Mouse (Mus musculus) gastrocnemius, adult 18-20 months (tissue): ENCODE results near the gene Pycr2. TPM values are rescaled to one million over a fixed set of nuclear protein-coding genes. Genes with fewer than 3 reads are reported as not detected.
A peak's percentile ranks its signal among the peaks of the same experiment; 100 is the strongest.
"Not testable (repeated sequence)": the region's sequence is repeated elsewhere in the genome, so short reads cannot be mapped to it uniquely, and the experiment has no call there.

ENCODE experiments used
- DNase-seq: peaks from one replicate; pipeline ENCODE4 v3.0.0; 2021; ENCODE audit warnings: low spot score
- long read RNA-seq, 2 experiments: library from polyadenylated mRNA; stranded (forward); transcript quantifications; one replicate each; pipeline ENCODE4 v2.0.0; 2021
- total RNA-seq, 2 experiments: library from RNA; stranded (reverse); gene quantifications; 2 replicates each; pipeline ENCODE4 v1.2.3; 2021

Pycr2 gene
- 10 to 100 TPM in 1 of 2 experiments, 1 to 10 TPM in 1; 9.9 to 10.9 TPM for total RNA-seq
- long read RNA-seq, experiment 1, transcript Pycr2-201 (7 exons, 1,580 nt): major isoform, 26 of 26 reads
- long read RNA-seq, experiment 1, partial matches to known transcripts: 0 of 26 reads
- long read RNA-seq, experiment 1, other reads (novel, unspliced or antisense): 0 of 26 reads
- long read RNA-seq, experiment 2, transcript Pycr2-201 (7 exons, 1,580 nt): major isoform, 31 of 34 reads
- long read RNA-seq, experiment 2, partial matches to known transcripts: 1 of 34 reads
- long read RNA-seq, experiment 2, other reads (novel, unspliced or antisense): 2 of 34 reads

DNA sequence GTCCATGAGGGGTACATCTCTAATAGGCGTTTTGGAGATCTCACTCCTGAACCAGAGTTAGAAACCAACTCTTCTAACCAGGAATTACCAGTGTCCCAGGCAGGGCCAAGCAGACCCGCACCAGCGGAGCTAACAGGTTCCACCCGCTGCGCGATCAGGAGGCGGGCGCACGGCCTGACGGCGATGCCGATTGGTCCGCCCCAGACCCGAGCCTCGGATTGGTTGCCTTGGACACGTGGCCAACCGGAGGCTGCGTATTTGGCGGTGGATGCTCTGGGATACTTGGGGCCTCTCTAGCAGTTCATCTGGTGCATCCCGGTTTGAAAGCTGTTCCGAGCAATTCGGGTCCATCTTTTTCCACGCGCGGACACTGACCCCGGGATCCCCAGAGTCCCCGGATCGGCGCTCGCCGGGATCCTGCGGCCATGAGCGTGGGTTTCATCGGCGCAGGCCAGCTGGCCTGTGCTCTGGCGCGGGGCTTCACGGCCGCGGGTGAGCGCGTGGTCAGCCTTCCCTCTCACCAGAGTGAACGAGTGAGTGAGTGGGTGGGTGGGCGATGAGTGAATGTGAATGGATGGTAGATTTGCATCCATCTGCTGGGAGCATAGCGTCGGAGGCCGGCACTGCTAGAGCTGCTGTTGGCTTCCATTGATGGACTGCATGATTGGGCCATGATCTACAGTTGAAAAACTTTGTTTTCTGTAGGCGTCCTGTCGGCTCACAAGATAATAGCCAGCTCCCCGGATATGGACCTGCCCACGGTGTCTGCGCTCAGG lies at the start of gene Pycr2:
Pycr2 (plus strand) TSS at position 255 of the 776 bp plus-strand sequence.
- peak; percentile 94 for DNase-seq

DNA sequence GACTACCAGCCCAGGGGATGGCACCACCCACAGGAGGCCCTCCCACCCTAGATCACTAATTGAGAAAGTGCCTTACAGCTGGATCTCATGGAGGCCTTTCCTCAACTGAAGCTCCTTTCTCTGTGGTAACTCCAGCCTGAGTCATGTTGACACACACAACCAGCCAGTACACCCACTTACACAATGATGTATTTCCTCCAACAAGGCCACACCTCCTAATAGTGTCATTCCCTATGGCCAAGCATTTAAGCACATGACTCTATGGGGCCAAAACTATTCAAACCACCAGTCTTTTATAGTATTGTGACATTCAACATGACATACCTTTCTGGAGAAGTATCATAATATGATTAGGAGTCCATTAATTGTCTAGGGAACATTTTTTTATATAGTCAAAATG lies 45.3 kb upstream of the Pycr2 start:
- DNase-seq: no peak

DNA sequence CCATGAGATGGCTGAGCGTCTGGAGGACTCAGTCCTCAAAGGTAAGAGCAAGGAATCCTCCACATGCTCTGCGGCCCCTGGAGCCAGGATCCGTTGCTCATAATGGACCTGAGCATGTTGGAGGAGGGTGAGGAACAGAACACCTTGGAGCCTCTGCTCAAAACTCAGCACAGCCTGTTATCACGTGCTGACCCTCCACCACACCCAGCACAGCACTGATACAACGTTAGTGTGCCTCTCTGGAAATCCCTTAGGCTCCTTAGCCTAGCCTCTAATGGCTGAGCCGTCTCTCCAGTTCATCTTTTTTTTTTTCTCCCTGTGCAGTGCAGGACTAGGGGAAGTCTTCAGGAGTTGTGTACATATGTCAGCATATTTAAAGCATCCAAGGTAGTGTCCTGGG lies 44.1 kb upstream of the Pycr2 start:
- no peak for DNase-seq

DNA sequence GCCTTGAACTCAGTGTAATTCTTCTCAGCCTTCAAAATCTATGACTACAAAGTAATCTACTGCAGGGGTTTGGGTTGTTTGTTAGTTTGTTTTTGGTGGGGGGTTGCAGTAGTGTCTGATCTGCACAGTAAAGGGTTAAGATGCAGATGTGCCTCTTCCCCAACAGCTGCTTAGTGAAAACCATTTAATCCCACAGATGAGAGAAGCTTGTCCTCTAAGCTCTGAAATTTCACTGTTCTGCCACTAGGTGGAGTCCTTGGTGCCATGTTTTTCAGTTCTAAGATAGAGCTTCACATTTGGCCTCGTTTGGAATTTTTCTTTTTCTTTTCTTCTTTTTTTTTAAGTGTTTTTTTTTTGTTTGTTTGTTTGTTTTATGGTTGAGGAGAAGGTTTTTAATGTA lies 40.5 kb upstream of the Pycr2 start:
- DNase-seq: peak; percentile 36

DNA sequence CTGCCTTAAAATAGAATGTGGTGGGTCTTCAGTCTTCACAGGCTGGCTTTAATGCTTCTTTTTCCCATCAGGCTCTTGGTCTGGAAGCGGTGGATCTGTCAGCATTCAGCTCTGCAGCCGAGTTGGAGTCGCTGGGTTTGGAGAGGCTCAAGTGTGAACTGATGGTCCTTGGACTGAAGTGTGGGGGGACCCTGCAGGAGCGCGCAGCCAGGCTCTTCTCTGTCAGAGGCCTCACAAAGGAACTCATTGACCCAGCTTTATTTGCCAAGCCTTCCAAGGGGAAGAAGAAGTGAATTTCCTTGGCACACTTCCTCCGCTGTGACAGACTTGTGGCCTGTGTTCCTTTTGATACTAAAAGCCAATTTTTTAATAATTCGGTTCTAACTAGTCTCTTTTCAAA lies 38.1 kb upstream of the Pycr2 start:
- DNase-seq: no peak

DNA sequence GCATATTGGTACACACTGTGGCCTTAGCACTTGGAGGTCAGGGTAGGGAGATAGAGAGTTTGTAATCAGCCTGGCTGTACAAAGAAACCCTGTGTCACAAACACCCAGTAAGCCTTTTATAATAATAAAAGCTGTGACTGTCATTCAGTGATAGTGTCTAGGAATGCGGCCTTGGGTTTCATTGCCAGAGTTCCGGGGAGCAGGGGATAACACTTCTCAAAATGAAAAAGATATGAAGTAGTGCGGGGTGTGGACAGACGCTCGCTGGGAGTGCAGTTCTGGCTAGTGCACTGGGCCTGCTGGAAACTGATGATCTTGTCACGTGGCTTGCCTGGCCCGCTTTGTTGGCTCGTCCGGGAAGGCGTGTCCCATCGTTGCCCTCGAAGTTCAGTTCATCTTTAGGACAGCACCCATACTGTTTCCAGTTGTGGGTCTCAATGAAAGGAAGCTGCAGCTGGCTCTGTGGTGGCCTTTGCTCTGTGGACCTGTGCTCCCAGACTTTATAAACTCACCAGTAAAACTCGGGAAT lies 33.9 kb upstream of the Pycr2 start:
- DNase-seq: peak; percentile 59

DNA sequence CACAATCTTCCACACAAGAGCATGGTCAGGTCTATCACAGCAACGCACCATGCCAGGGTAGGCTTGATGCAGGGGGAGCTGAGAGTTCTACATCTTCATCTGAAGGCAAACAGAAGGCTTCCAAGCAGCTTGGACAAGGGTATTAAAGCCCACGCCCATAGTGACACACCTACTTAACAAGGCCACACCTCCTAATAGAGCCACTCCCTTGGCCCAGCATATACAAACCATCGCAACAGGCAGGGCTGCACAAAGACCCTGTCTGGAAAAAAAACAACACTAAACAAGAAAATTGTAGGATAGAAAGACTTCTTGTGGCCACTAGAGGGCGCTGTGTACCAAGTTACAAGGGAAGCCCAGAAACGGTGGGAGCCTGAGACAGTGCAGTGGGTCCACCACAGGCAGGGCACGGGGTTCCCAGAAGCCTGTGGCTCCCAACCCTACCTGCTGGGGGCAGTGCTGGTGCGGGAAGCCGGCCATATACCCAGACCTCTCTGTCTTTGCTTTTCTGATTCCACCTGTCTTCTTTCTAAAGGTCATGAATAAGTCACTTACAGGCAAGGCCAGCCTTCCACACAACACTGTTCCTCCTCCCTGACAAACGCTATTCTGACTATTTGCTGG lies 30.1 kb upstream of the Pycr2 start:
- peak; percentile 37 for DNase-seq

DNA sequence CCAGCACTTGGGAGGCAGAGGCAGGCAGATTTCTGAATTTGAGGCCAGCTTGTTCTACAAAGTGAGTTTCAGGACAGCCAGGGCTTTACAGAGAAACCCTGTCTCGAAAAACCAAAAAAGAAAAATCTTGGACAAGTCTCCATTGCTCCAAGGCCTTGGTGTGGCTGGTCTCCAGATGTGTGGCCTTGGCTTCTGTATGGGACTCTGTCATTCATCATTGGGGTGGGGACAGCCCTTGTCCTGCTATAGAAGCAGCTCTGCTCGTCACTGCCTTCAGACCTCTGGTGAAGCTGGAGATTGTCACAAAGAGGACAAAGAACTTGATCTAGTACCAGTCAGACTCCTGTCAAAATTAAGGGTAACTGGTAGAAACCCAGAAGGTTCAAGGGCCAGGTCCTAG lies 29.5 kb upstream of the Pycr2 start:
- DNase-seq: no peak

DNA sequence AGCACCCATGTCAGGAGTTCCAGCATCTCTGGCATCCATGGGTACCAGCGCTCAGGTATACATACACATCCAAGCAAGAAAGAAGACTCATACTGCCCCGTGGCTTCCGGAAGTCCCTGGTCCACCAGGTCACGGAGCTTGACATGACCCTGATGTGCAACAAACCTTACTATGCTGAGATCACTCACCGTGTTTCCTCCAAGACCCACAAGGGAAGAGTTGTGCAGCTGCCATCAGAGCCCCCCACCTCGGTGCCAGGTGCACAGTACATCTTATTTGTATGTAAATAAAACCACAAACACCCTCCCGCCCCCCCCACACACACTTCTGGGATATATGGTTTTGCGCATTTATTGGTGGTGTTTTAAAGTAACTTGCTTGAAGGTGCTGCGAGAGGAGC lies 29.0 kb upstream of the Pycr2 start:
- no peak for DNase-seq

DNA sequence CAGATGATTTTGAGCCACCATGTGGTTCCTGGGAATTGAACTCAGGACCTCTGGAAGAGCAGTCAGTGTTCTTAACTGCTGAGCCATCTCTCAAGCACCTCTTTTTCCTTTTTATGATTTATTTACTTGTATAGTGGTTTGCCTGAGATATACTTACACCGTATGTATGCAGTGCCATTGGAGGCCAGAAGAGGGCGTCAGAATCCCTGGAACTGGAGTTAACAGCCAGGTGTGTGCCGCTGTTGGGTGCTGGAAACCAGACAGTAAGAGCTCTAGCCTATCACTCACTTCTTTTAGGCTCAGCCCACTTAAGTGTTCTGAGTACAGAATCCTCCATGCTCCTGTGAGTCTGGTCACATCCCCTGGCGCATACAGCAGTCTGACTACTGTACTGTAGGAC lies 26.6 kb upstream of the Pycr2 start:
- DNase-seq: no peak

DNA sequence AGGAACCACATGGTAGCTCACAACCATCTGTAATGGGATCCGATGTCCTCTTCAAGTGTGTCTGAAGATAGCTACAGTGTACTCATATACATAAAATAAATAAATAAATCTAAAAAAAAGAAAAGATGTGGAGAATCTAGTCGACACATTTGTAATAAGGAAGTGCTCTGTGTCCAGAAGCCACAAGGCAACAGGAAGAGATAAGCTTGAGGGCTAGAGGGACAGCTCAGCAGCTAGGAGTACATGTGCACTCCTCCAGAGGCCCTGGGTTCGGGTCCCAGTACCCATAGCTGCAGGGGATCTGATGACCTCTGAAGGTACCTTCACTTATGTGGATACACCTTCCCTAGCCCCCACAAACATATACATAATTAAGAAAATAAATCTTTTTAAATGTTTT lies 22.3 kb upstream of the Pycr2 start:
- DNase-seq: no peak

DNA sequence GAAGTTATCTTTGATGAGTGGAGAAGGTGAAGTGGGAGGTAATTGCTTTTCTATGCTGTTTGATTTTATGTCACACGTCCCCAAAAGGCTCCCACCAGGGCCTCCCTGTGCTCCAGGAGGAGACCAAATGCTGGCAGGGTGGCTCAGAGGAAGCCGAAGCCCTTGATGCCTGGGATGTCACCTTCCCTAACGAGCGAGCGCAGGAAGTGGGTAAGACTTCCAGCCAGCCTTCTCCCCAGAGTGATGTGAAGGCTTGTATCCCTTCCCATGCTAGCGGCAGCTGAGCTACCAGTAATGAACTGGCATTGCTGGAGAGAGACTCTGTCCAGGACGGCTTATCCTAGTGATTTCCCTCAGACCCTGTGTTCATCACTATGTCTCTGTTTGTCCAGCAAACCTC lies 20.4 kb upstream of the Pycr2 start:
- DNase-seq: no peak

DNA sequence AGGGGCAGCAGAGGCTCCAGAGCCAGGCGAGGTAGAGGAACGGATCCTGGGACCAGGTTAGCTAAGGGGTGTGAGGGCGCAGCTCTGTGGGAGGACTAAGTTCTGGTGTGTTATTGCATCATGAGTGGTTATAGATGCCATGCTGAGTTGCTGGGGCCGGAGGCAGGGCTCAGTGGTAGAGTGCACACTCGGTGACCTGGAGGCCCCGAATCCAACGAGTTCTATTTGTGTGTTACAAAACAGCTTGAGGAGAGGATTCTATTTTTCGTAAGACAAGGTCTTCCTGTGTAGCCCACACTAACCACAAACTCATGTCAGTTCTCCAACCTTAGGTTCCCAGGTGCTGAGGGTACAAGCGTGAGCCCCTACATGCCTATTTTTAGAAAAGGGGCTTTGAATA lies 19.6 kb upstream of the Pycr2 start:
- no peak for DNase-seq

DNA sequence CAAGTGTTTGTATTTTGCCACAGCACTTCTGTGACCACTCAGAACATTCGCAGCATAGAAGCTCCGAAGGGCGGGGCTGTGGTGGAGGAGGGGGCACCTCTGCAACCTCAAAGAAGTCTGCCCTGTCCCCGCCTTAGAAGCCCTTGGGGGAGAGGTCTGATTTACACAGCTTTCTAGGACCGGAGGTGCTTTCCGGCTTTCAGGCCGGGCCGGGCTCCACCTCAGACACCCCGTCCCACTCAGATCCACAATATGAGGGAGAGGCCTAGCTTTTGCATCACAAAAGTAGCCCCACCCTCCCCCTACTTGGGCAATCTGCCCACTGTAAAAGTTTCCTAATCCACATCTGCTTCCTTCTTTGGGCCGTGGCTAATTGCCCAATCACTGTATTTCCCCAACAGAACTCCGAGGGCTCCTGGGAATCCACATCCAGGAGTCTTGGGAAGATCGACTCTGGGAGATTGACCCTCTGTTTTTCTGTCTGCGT lies 15.5 kb upstream of the Pycr2 start:
- peak; percentile 92 for DNase-seq

DNA sequence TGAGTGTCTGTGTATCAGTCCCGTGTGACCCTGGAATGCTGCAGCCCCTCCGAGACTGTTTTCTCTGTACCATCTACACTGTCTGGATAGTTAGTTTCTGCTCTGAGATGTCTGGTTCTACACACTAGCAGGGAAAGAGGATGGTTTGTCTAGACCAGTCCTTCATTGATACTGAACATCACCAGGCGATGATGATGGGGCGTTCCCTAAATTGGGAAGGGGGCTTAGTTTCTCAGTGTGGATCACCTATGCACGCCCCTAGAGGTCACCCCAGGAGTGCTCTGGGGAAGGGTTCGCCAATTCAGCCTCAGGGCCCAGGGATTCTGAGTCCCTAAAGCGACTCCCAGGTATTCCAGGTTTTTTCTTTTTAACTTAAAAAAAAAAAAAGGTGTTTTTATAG lies 14.9 kb upstream of the Pycr2 start:
- DNase-seq: no peak

DNA sequence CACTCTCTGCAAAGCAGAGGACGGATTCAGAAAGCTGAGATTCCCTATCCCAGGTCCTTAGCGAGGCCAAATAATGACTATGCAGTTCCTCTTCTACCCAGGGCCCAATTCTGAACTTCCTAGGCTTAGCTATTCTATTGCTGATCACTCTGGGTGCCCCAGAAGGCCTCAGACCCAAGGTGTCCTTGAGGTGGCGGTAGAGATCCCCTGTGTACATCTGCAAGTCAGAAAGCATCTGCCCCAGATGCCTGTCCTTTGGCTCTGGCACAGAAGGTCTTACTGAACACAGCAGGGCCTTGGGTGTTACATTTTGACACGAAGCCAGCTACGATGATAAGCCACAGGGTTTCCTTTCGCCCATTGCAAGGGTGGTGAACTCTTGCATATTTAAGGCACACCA lies 14.3 kb upstream of the Pycr2 start:
- no peak for DNase-seq

DNA sequence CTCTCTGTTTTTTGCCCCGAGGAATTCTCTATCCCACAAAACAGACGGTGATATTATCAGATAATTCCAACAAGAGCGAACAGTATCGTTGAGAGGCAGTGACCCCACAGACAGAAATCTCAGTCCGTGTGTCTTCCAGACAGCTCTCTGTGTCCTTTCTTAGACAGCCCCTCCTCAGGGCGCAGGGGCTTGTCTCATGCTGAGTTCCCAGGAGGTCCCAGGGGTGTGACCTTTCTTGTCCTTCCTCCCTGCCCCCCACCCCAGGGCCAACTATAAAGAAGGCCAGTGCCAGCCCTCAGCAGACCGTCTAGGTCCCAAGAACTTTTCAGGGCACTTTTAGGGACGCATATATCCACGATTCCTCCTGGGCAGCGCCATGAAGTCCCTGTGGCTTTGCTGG lies 11.3 kb upstream of the Pycr2 start, which contains the start of gene Lefty2:
Lefty2 (plus strand) TSS at position 301 of the 400 bp plus-strand sequence.
- no peak for DNase-seq

DNA sequence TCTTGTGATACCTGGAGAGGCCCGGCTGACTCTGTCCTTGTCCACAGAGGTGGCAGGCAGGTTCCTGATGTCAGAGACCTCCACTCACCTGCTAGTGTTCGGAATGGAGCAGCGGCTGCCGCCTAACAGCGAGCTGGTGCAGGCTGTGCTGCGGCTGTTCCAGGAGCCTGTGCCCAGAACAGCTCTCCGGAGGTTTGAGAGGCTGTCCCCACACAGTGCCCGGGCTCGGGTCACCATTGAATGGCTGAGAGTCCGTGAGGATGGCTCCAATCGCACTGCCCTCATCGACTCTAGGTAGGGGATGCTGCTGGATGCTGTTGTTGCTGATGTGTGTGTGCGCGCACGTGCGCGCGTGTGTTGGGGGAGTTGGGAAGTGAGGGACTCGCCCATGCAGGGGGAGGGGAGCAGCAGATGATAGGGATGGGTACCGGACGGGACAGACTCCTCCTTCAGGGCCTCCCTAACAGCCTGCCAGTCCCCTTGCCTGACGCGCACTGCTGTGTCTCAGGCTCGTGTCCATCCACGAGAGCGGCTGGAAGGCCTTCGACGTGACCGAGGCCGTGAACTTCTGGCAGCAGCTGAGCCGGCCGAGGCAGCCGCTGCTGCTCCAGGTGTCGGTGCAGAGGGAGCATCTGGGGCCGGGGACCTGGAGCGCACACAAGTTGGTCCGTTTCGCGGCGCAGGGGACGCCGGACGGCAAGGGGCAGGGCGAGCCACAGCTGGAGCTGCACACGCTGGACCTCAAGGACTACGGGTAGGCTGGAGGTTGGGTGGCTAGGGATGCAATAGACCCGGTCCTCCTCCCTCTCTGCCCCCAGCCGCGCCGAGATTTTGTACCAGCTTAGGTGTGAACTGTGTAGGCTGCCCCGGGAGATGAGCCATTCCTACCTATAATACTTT lies 9.8 kb upstream of the Pycr2 start:
- DNase-seq: not testable (repeated sequence)

DNA sequence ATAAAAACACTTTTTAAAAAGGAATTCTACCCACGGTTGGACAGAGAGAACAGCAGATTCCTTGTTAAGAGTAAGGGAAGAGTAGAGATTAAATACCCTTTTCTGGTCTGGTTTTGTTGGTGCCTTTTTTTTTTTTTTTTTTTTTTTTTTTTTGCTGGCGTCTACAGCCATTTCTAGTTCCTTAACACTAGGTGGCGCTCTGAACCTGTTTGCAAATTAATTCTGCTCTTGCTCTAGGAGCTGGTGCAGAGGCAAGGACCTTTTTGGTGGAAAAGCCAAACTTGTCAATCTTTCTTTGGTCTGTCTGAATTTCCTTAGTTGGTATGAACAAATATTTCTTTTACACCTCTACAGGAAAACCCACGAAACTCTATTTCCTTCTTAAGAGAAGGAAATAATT lies 3.0 kb upstream of the Pycr2 start:
- DNase-seq: peak; percentile 58

DNA sequence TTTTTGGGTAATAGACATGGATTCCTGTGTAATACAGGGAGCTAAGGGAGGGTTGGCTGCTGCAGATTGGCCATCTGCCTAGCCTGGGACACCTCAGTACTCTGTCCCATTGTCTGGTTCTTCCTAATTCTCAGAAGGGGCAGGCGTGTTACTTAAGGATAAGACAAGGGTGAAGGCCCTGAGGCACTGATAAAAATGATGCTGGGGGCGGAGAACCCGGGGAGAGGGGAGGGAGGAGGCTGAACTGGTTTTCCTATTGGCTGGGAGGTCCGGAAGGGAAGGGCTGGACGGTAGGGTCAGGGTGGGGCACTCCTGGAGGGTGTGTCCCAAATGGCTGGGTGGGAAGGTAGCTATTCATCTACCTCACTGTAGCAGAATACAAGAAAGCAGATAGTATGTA lies 1.2 kb upstream of the Pycr2 start:
- DNase-seq: no peak

DNA sequence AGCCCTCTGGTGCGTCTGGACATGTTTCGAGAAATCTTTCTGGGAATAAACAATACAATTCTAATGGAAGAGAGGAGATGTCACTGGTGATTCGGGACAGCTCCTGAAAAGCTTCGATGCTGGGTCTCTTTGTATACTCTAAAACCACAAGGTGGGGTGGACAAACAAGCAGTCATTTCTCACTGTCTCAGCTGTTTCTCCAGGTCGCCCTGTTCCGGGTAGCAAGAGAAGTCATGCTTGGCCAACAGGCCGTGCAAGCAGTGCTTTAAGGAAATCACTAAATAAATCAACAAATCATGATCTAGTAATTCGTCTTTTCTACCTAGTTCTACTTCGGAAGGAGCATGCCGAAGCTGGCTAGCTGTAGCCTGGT lies 441 bp upstream of the Pycr2 start:
- no peak for DNase-seq

DNA sequence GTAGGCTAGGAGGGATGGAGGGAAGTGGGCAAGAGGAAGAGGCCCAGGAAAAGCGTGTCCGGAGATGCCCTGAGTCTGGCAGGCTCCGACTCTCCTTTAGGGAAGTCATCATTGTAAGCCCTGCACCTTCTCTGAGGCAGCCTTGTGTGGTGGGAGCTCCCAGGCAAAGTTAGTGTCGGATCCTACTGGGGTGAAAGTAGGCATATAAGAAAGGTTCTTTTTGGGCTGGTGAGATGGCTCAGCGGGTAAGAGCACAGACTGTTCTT lies 655 bp downstream of the Pycr2 start:
- DNase-seq: no peak
